20 mouse cellular contexts compared by ENCODE assay signal in the genomic region with DNA sequence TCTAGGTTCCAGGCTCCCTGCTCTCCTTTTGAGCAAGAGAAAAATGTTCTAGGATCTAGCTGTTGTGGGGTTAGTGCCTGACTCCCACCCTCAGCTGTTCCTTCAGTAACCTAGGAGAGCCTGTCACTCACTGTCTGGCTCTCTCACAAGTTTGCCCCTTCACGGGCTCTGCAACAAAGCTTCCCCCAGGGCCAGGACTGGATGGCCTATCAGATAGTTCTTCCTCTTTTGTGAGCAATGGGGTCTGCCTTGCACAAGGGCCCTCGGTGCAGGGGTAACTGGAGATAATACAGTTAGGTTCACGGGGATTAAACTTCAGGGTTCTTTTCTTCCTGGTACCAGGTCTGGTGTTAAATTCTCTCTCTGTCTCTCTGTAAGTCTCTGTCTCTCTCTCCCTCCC. TPM values are rescaled to one million over a fixed set of nuclear protein-coding genes. Genes with fewer than 3 reads are reported as not detected.
DNase-seq lines count a peak whose midpoint lies in the region; ATAC-seq lines count a peak whose summit lies in the region.
"Had no signal": no experiment of that assay in that cellular context is flagged by ENCODE, and none has a peak within 500 bp of the region (broad histone marks: within the 10 kb centered on the region; RNA-seq: fewer than 3 reads in every experiment).

No protein-coding gene starts in this region.

- peak; percentile 74 for ATAC-seq in common myeloid progenitor, adult 5-6 weeks (replicated peaks; ENCODE audit: low read depth, poor library complexity, severe bottlenecking)
- ATAC-seq in megakaryocyte progenitor cell, adult 5-6 weeks (replicated peaks; ENCODE audit: poor library complexity), result peak; percentile 70
- ATAC-seq: activated CD4-positive, CD25-positive, alpha-beta regulatory T cell, adult 4 months; forebrain, embryonic 14.5 days; forebrain, postnatal 0 days; hindbrain, embryonic 16.5 days; intestine, embryonic 15.5 days had no signal

- DNase-seq in spleen, postnatal 36 days (ENCODE audit: low spot score in 2 of 2), result peak; percentile 57 to 64
- DNase-seq in spleen, adult 12 weeks (ENCODE audit: low spot score), result no peak
- no peak for DNase-seq in kidney, postnatal 14 days
- no peak for DNase-seq in left cerebral cortex, postnatal 10 days (ENCODE audit: extremely low spot score in 1 of 2, low spot score in 2 of 2)
- DNase-seq: adrenal gland, adult 8-10 months; adrenal gland, postnatal 25 days; cerebellum, adult 2 months; cerebellum, adult 9-11 months; cerebellum, postnatal 25 days; forebrain, postnatal 0 days; gastrocnemius, postnatal 36 days; heart, adult 11 months; heart, postnatal 10 days; heart, postnatal 36 days had no signal

- intact Hi-C loops in left cerebral cortex, postnatal 10 days (cut with DNase I), result no loop called here

RNA-seq across cellular contexts. Expression of a gene that starts 30.5 kb away (rescaled TPM):
- total RNA-seq in common myeloid progenitor, adult 5-6 weeks (2017), result 97.9 and 117 TPM in 2 replicates
- 80.9 and 119 TPM in 2 replicates for total RNA-seq in megakaryocyte progenitor cell, adult 5-6 weeks (2015)
- 154 and 205 TPM in 2 replicates for total RNA-seq in megakaryocyte progenitor cell, adult 5-6 weeks (2017)
- total RNA-seq in left cerebral cortex, postnatal 10 days (2021), result 1 to 10 TPM; 3.7 to 4.5 TPM

Comparison
In these comparisons a context has a peak if more than half of its experiments do, and no peak if none do; other contexts are left out.
1. DNase-seq: peak in spleen, postnatal 36 days (2 of 2); none in spleen, adult 12 weeks (single experiment), kidney, postnatal 14 days (single experiment) and left cerebral cortex, postnatal 10 days (0 of 2).
2. RNA of a gene that starts 30.5 kb away (total RNA-seq): 80.9 to 205 TPM in megakaryocyte progenitor cell, adult 5-6 weeks and 97.9 to 117 TPM in common myeloid progenitor, adult 5-6 weeks; 3.7 to 4.5 TPM in left cerebral cortex, postnatal 10 days; every median in the first group is over 10 times any median in the second.